Mouse (Mus musculus): ENCODE measurements around the gene Exoc3l2.
"Not testable (repeated sequence)": the region's sequence is repeated elsewhere in the genome, so short reads cannot be mapped to it uniquely, and the experiment has no call there.

Gene Exoc3l2

DNA sequence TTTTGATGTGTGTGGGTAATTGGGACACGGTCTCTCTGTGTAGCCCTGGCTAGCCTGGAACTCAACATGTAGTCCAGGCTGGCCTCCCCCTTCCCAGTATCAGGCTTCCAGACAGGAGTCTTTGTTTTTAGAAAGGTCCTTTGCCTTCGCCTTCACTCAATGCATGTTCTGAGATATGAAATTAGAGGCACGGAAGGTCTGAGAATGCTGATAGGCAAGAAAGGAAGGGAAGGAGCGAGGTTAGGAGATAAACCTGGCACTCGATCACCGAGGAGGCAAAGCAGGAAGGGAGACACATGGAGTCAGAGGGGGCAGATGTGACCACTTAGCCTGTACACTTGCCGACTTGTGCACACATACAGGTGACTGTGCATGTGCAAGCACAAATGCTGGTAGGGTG, 23.4 kb downstream of the Exoc3l2 start:
- in situ Hi-C loops (cut with MboI, MseI) = no loop called here

DNA sequence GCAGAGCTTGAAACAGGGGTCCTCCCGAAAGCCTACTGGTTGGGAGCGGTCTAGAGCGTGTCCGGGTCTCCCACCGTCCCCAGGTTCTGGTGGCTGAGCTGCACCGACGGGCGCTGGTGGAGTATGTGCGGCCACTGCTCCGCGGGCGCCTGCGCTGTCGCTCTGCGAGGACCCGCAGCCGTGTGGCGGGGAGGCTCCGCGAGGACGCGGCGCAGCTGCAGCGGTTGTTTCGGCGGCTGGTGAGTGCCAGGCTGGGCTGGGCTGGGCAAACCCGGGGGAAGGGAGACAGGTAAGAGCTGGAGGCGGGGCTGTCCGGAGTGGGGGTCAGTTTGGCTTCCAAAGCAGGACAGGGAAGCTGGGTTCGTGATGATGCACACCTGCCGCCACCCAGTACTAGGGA, 26.4 kb downstream of the Exoc3l2 start:
- in situ Hi-C loops (cut with MboI, MseI) = no loop called here

DNA sequence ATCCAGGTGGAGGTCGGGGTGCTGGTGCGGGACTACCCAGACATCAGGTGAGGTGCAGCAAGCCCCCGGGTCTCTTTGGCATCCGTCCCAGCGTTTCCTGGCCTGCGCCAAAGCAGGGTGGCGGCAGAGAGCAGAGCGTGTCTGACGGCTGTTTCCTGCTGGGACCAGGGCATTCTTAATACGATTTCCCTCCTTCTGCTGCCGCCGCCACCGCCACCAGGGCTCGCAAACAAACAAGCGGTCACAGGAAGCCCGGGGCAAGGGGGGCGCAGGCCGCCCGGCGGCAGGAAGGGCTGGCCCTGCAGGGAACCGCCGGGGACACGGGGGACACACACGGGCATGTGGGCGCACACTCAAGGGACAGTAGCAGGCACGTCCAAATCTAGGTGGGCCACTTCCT, 28.6 kb downstream of the Exoc3l2 start:
- in situ Hi-C loops (cut with MboI, MseI) = no loop called here

- in situ Hi-C loops (cut with MboI, MseI) = no loop called here
Observed at GRCm38 (mm10) chr7:19494751-19495474, 31.8 kb downstream of the Exoc3l2 start.

DNA sequence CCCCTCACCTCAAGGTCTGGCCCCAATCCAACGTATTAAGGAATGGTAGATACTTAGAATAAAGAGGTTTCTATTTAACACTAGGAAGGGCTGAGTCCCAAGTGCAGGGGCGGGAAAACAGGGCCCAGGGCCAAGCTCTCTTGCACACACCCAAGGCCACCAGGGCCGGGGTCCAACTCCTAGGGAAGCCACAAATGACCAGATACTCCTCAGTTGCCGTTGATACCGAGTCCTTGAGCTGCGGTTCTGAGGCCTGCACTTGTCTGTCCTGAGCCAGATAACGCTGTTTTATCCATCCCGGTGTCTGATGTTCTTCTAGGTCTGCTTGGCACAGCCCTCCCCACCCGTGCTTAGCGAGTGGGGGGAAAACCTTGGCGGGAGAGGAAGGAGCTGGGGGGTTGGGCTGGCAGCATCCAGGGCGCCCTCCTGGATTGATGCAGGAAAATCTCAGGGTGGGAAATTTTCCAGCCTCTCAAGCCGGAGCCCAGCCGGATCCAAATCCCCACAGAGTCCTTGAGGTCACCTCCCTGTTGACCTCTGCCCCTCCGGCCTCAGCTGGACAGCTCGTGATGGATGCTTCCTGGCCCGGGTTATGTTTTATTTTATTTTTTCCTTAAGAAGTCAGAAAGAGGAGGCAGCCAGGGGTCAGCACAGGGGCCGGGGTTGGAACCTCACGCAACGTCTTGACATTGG, 32.5 kb downstream of the Exoc3l2 start:
- in situ Hi-C loops (cut with MboI, MseI) = no loop called here

DNA sequence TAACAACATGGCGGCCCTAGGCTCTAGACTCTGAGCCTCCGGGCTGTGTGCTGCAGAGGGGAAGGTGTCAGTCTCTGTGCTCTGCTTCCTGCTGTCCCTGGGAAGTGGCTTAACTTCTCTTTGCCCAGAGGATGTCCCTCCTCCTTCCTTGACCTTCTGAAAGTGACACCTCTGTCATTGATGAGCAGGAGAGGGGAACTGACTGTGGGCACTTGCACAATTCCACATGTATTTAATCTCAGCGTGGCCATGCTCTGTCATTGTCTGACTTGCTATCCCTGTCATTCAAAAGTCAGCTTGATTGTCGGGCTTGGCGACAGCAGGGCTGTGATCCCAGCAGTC, 33.1 kb downstream of the Exoc3l2 start:
- in situ Hi-C loops (cut with MboI, MseI) = no loop called here

DNA sequence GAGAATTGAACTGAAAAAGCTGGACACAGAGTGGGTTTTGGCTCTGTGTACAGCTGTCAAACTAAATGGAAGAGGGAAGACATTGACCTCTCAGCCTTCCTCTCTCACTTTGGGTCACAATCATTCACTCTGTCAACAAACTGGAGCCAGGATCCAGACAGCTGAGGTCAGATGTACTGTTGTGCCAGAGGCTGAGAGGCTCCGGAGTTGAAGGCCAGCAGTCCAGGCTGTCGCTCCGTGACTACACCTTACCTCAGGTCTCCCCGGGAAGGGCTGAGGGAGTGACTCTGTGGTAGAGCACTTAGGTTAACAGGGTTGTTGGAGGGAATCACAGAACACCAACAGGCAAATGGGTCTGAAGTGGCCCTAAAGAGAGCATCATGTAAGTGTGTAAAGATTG, 35.2 kb downstream of the Exoc3l2 start:
- in situ Hi-C loops (cut with MboI, MseI) = no loop called here

DNA sequence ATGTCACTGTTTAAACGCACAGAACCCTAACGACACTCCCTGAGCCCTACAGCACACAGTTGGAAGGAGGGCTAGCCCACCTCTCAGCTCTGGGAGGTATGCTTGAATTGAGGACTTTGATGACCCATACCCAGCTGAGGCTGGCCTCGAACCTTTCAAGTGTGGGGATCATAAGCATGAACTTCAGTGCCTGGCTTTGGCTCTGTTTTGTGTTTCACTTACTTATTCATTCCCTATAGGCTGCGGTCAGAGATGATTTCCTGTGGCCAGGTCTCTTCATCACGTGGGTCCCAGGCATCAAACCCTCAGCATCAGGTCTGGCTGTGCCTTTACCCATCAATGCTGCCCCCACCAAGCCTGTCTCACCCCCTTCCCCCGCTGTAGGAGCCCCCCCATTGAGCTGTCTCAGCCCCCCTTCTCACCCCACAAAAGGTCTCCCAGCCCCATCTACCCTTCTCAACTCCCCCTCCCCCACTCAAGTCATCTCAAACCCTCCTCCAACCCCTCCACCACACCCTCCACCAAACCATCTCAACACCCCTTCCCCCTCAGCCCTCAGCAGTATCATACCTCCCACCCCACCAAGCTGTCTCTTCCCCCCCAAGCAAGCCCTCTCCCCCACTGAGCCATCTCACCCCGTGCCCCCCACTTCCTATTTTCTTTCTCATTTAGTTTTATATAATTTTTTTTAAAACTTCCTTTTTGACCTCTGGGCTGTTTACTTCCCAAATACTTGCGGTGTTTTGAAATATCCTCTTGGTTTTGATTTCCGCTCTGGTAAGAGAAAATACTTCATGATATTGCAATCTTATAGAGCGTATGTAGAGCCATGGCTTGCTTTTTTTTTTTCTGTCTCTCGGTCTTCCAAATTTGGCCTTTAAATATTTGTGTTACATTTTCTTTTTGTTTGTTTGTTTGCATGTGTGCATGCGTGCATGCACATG, 37.6 kb downstream of the Exoc3l2 start:
- in situ Hi-C loops (cut with MboI, MseI) = no loop called here

- in situ Hi-C loops (cut with MboI, MseI) = no loop called here
Observed at GRCm38 (mm10) chr7:19501658-19502057, 38.5 kb downstream of the Exoc3l2 start.

DNA sequence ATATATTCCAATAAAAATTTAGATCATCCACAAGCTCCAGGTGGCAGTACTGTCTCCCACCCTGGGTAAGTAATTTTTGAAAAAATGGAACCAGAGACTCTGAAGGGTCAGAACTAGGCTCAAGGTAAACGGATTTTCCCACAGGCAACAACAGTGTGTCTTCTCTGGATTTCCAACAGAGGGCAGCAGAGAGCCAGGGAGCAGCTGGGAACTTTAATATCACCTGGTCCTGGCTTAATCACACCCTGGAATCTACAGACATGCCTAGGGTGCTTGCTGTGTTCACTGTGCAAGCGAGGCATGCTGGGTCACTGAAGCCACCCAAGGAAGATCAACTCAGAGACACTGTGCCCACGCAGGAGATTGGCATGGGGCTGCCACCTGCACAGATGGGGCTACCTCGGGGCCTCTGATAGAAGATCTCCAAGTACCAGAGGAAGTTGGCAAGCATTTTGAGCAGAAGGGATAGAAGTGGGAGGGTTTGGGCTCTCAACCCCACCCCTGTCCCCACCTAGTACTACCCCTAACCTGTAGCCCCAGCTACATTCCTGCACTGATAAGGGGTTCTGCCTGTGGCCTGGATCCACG, 40.4 kb downstream of the Exoc3l2 start:
- in situ Hi-C loops (cut with MboI, MseI) = no loop called here

DNA sequence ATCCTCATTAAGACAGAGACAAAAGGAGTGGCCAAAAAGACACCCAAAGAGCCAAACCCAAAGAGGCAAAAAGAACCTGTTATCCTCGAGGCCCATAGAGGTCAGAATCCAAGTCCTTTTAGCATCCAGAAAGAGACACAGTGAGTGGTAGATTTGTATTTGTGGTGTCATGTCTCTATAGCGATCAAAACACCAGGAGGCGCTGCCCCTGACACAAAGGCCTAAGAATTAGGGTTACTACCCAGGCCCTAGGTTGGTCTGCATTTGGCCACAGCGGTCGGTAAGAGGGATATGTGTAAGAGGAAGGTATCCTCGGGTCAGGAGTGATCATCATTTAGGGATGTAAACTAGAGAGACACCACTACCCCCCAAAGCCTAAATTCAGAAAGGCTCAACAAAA, 43.2 kb downstream of the Exoc3l2 start:
- in situ Hi-C loops (cut with MboI, MseI) = no loop called here

DNA sequence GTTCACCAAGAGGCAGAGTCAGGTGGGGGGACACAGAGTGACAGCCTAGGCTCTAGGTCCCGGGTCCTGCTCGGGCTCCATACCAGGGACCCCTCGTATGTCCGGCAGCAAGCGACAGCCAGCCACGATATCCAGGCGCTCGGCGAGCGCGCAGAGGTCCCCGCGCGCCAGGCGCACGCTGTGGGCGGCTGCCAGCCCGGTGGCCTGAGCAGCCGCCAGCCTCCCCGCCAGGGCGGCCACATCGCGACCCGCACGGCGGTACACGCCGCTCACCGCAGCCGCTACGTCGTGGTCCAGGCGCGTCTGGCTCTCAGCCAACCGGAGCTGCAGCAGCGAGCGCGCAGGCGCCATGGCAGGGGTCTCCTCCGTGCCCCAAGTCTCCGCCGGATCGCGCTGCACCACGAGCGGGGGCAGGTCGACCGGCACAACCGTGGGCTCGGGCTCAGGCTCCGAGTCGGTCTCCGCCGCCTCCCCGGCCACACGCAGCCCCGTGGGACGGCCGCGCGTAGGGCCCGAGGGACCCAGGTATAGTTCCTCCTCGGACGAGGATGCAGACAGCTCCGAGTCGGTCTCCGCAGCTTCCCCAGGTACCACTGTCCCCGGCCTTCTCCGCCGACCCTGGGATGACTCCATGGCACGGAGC, 44.0 kb downstream of the Exoc3l2 start:
- in situ Hi-C loops (cut with MboI, MseI) = no loop called here

GRCm38 (mm10) chr7:19507612-19507981, 44.5 kb downstream of the Exoc3l2 start:
- in situ Hi-C loops (cut with MboI, MseI) = no loop called here

DNA sequence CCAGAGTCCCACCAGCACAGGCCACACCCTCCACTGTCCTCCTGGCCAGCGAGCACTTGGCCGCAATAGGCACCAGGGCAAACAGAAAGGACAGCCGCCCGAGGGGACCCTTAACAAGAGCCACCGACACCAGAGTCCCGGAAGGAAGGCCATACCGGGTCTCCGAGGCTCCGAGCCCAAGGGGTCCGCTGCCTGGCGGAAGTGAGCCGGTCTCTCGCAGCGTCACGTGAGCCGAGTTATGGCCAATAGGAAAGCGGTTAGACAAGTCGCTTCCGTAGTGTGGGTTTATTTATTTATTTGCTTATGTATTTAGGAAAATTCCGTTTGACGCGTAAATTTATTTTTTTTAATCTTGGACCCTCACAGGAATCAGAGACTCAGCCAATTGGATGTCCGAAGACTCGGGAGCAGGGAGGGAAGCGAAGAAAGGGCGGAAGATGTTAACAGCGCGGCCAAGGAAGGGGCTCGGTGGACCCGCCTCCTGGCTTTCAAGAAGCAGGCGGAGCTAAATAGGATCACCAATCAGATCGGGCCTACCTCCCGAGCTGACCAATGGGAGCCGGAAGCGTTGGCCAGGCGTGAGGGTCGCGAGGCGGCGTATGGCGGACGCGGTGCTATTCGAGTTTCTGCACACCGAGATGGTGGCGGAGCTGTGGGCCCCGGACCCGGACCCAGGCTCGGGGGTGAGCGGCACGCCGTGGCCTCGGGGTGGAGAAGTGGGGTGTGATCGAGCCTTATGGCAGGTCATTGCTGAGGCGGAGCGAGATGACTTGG, 45.2 kb downstream of the Exoc3l2 start, which contains the start of the genes Bloc1s3 and Trappc6a:
Gene Bloc1s3 (minus strand): TSS at position 218 of the 774 bp plus-strand sequence.
Gene Trappc6a (plus strand): TSS at position 246 of the 774 bp plus-strand sequence.
- in situ Hi-C loops (cut with MboI, MseI) = no loop called here

- in situ Hi-C loops (cut with MboI, MseI) = no loop called here
Observed at GRCm38 (mm10) chr7:19508924-19509568, 45.9 kb downstream of the Exoc3l2 start.

GRCm38 (mm10) chr7:19509786-19510185, 46.7 kb downstream of the Exoc3l2 start:
- in situ Hi-C loops (cut with MboI, MseI) = no loop called here

- in situ Hi-C loops (cut with MboI, MseI) = not testable (repeated sequence)
Observed at GRCm38 (mm10) chr7:19511934-19512333, 48.8 kb downstream of the Exoc3l2 start.

DNA sequence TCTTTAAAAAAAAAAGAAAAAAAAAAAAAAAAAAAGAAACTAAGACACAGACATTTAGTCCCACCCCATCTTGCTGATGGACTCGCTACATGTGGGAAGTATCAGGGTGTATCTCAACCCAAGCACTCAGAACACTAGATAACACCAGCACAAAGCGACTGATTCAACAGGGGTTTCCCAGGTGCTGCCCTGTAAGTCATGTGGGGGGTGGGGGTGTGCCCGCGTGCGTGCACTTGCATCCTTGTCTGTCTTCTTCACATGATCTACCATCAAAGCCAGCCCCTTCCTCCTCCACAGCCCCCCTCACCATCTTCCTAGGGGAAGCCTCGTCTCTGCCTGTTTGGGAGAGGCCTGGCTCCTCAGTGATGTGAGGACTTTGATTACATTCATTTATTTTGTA, 49.2 kb downstream of the Exoc3l2 start:
- in situ Hi-C loops (cut with MboI, MseI) = no loop called here

- in situ Hi-C loops (cut with MboI, MseI) = loop anchor here (5.0 kb wide), 1 partner anchor 116 kb away; the partner anchor contains the start of genes Ckm and Klc3
Observed at GRCm38 (mm10) chr7:19517652-19518365, 54.7 kb downstream of the Exoc3l2 start, which contains the start of gene Nkpd1. TSS of gene Nkpd1 (plus strand) at chr7:19517838.

Measured in T-helper 2 cell (primary cell).